Mouse (Mus musculus): Measurements from ENCODE around the gene 1700123O20Rik.

1700123O20Rik gene

GRCm38 (mm10) chr14:54724049-54724448 is 38.0 kb downstream of the 1700123O20Rik start:
- DNase-seq (ENCODE audit: low spot score), result no peak

GRCm38 (mm10) chr14:54727565-54727964 is 41.5 kb downstream of the 1700123O20Rik start:
- no peak for DNase-seq (ENCODE audit: low spot score)

- no peak for DNase-seq (ENCODE audit: low spot score)
Measured at GRCm38 (mm10) chr14:54728823-54729653, 43.0 kb downstream of the 1700123O20Rik start.

DNA sequence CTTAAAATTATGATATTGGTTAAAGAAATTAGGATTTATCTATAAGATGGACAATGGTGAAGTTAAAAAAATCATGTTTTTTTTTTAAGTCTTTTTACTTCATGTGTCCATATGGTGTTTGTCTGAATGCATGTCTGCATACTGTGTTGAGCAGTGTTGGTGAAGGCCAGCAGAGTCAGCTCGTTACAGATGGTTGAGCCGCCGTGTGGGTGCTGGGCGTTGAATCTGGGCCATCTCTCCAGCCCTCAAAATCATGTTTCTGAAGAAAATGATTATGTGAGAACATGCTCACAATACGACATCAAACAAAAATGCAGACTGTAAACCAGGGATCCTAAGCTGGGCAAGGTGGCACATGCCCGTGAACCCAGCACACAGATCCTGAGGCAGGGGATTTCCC is 44.3 kb downstream of the 1700123O20Rik start:
- no peak for DNase-seq (ENCODE audit: low spot score)

DNA sequence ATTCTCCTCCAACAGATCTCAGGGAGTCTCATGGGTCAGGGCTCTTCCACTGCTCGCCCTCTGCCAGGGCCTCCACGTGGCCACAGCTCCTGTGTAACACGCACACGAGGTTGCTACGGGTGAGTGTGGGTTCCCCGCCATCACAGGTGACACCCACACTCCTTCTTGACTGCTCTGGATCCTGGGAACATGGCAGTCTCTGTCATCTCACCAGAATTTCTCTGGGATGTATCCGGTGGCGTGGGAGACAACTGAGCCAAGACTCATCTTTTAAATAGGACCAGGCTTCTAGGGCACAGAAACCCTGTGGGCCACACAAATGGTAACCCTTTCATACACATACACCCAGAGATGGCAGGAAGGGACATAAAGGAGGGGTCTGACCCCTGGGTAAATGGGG is 46.2 kb downstream of the 1700123O20Rik start:
- DNase-seq (ENCODE audit: low spot score), result no peak

DNA sequence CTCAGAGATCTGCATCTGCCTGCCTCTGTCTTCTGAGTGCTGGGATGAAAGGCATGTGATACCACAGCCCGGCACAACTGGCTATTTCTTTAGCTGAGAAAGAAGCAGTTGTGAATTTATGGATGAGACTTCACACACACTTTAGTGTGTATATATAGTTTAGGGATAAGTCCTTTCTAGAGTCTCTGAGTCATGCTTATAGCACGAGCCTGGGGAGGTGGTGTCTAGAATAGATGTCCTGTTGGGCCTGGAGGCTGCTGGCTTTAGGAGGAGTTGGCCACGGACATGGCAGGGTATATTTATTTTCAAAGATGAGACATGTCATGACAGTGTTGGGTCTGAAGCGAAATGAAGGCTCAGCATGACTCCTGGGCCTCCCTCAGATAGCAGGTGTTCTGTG is 48.0 kb downstream of the 1700123O20Rik start:
- DNase-seq (ENCODE audit: low spot score), result no peak

DNA sequence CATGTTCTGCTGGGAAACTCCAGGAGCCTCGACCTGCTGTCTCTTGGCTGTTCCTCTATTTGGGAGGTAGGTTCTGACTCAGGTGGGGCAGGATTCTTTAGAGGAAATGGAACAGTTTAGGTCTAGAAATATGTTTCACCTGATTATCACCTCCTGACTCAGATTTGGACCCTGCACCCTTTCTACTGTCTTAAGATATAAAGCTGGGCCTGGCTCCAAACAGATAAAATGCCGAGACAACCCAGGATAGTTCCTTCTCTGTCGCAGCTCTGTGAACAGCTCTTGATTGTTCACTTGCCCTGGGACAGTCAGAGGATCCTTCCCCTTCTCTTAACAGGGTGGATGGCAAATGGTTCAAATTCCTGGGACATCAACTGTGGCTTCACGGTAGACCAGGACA is 49.2 kb downstream of the 1700123O20Rik start:
- no peak for DNase-seq (ENCODE audit: low spot score)

DNA sequence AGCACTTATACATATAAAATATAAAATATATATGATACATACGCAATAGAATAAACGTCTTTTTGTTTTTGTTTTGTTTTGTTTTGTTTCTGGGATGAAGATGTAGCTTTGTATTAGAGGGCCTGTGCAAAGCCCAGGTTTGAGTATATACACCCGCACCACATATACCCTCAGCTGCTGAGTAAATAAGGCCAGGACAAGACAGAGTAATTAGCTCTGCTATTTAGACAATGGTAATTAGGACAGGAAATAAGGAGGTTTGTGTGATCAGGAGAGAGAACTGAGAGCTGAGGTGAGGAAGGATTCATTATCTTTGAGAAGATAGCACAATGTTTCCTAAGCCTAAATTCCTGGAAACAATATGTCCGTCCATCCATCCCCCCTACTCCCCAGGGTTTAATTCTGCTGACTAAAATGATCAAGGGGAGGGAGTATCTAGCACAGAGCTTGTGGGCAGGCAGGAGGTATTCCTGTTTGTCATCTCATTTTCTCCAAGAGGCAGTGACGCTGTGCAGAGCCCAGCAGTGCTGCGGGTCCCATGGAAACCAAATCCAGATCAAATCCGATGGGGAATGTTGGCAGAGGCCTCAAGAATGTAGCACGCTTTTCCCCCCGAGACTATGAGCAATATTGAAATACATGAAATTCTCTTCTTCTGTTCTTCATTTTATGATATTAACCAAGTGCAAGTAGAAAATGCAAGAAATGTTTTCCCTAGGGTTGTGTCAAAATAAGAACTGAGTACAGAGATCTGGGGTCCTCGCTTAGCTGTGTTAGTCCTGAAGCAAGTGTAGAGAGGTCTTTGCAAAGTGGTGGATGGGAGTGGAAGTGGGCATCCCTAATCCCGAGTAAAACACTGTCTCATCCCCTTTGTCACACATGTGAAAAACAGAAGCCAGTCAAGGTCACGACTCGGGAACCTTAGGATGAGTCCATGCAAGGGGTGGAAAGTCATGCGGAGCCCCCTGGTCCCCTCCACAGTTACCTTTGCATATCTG is 50.8 kb downstream of the 1700123O20Rik start:
- DNase-seq (ENCODE audit: low spot score), result no peak

DNA sequence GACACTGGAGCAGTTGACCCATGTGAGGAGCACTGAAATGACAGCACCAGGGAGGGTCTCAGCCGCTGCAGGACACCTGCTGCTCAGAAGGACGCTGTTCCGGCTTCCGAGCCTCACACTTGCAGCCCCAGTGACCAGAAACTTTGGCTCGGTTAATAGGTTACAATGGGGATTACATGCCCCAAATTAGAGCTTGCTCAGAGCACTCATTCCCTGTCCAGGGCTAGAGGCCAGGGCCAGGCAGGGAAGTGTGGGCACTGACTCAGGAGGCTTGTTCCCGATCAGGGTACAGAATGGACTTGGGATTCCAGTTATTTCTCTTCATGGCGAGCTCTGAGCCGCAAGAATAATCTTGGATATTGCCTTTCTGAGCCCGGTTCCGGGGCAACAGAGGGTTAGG is 51.6 kb downstream of the 1700123O20Rik start:
- DNase-seq (ENCODE audit: low spot score), result no peak
